Mouse (Mus musculus) MEL (cell line): ENCODE data around the gene Sp6.

Experiments
- CHD2 ChIP-seq: IDR thresholded peaks from 2 replicates; pipeline ENCODE4 v1.6.1; 2011; ENCODE audit warnings: low read length, improper control_type of control experiment
- CTCF ChIP-seq, 3 experiments: IDR thresholded peaks in 2 of 3; conservative IDR thresholded peaks in 1 of 3; 2 replicates each; pipeline ENCODE4 v1.5.1; 2011 to 2012; ENCODE audit warnings: low read length in 3 of 3, low read depth in 2 of 3, mild to moderate bottlenecking in 2 of 3, improper control_type of control experiment in 1 of 3, inconsistent platforms in 1 of 3, mixed read lengths in 1 of 3, moderate library complexity in 1 of 3; ENCODE audit not compliant: control insufficient read depth in 1 of 3, insufficient read depth in 1 of 3, poor library complexity in 1 of 3, severe bottlenecking in 1 of 3
- GATA1 ChIP-seq: IDR thresholded peaks from 2 replicates; pipeline ENCODE4 v1.6.1; 2011; ENCODE audit warnings: low read depth, low read length, improper control_type of control experiment
- MAX ChIP-seq: IDR thresholded peaks from 2 replicates; pipeline ENCODE4 v1.6.1; 2011; ENCODE audit warnings: low read length, improper control_type of control experiment
- POLR2A ChIP-seq, 2 experiments: IDR thresholded peaks; 2 replicates each; pipeline ENCODE4 v1.6.1; 2011 to 2012; ENCODE audit warnings: low read length in 2 of 2, mild to moderate bottlenecking in 2 of 2, control low read depth in 1 of 2, improper control_type of control experiment in 1 of 2, low read depth in 1 of 2, moderate library complexity in 1 of 2; ENCODE audit not compliant: control insufficient read depth in 1 of 2, insufficient read depth in 1 of 2, poor library complexity in 1 of 2
- RCOR1 ChIP-seq: IDR thresholded peaks from 2 replicates; pipeline ENCODE4 v1.6.1; 2012; ENCODE audit warnings: low read depth, mild to moderate bottlenecking, inconsistent platforms, low read length, improper control_type of control experiment
- UBTF ChIP-seq: IDR thresholded peaks from 2 replicates; pipeline ENCODE4 v1.6.1; 2012; ENCODE audit warnings: low read depth, mild to moderate bottlenecking, inconsistent platforms, low read length, improper control_type of control experiment, moderate library complexity, borderline replicate concordance; ENCODE audit not compliant: insufficient read depth
- ZKSCAN1 ChIP-seq: IDR thresholded peaks from 2 replicates; pipeline ENCODE4 v1.6.1; 2012; ENCODE audit warnings: low read depth, mild to moderate bottlenecking, inconsistent platforms, low read length, improper control_type of control experiment, moderate library complexity

DNA sequence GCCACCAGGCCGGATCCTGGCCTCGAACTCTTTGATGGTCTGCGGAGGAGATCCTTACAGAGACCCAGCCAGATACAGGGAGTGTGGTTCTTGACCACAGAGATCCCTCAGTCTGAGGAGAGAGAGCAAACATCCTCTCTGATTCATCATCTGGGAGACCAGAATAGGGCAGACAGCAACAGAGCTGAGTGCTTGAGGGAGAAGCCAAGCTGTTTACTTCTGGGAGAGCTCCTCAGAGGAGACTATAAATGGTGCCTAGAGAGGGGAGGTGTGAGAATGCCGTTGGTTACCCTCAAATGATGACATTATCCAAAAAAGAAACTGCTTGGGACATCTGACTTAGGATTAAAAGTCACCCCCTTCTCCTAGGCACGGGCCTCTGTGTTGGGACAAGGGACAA is 21.7 kb upstream of the Sp6 start:
- TF ChIP-seq UBTF (no peak), POLR2A (IDR thresholded peaks at IDR 0.05; ENCODE audit: control insufficient read depth in 1 of 2, insufficient read depth in 1 of 2, low read depth in 1 of 2, low read length in 2 of 2, poor library complexity in 1 of 2) (no peak), CTCF (IDR thresholded peaks at IDR 0.05 in 2 of 3, conservative IDR thresholded peaks at IDR 0.05 in 1 of 3; ENCODE audit: control insufficient read depth in 1 of 3, insufficient read depth in 1 of 3, low read depth in 2 of 3, low read length in 3 of 3, poor library complexity in 1 of 3, severe bottlenecking in 1 of 3) (no peak), CHD2 (no peak), MAX (no peak), RCOR1 (no peak), GATA1 (no peak), ZKSCAN1 (no peak)
